Mouse (Mus musculus) heart, embryonic 15.5 days (tissue): ENCODE measurements around the gene Unc93a2. TPM values are rescaled to one million over a fixed set of nuclear protein-coding genes. Genes with fewer than 3 reads are reported as not detected.
"Not testable (repeated sequence)": the region's sequence is repeated elsewhere in the genome, so short reads cannot be mapped to it uniquely, and the experiment has no call there.

ENCODE experiments used
- ATAC-seq: fragments of 200-750 bp; cut with Nextera tagmentation; replicated peaks from 2 replicates; pipeline ENCODE4 v1.8.0; 2017; ENCODE audit warnings: low read depth, moderate TSS enrichment; ENCODE audit not compliant: insufficient number of reproducible peaks, insufficient read depth, low FRiP score
- H3K27ac ChIP-seq: fragments of 300-500 bp; sonication (generic); 2 replicates; pipeline ENCODE4 v1.5.1; 2015; ENCODE audit warnings: mild to moderate bottlenecking, inconsistent platforms
- H3K27me3 ChIP-seq: fragments of 300-500 bp; sonication (generic); 2 replicates; pipeline ENCODE4 v1.6.1; 2015; ENCODE audit warnings: inconsistent platforms
- H3K36me3 ChIP-seq: fragments of 300-500 bp; sonication (generic); 2 replicates; pipeline ENCODE4 v1.6.1; 2015; ENCODE audit warnings: mild to moderate bottlenecking, inconsistent platforms
- H3K4me1 ChIP-seq: fragments of 300-500 bp; sonication (generic); replicated peaks from 2 replicates; pipeline ENCODE4 v1.6.1; 2015; ENCODE audit warnings: inconsistent platforms
- H3K4me2 ChIP-seq: fragments of 300-500 bp; sonication (generic); 2 replicates; pipeline ENCODE4 v1.6.1; 2015; ENCODE audit warnings: inconsistent platforms, mild to moderate bottlenecking, moderate library complexity
- H3K4me3 ChIP-seq: fragments of 300-500 bp; sonication (generic); 2 replicates; pipeline ENCODE4 v1.5.1; 2015; ENCODE audit warnings: mild to moderate bottlenecking, inconsistent platforms
- H3K9ac ChIP-seq: fragments of 300-500 bp; sonication (generic); 2 replicates; pipeline ENCODE4 v1.6.1; 2015; ENCODE audit warnings: mild to moderate bottlenecking, inconsistent platforms
- H3K9me3 ChIP-seq: fragments of 300-500 bp; sonication (generic); replicated peaks from 2 replicates; pipeline ENCODE4 v1.6.1; 2016; ENCODE audit warnings: inconsistent platforms
- WGBS: fragments of 180-500 bp; shearing (Covaris S2); methylation state at CpG from one replicate; pipeline ENCODE4 v1.1.7; 2015; ENCODE audit warnings: mixed read lengths; 5-methylcytosine and 5-hydroxymethylcytosine counted together
- polyA plus RNA-seq: library from polyadenylated mRNA; unstranded; fragments of >200 nt; fragmentation: Nextera tagmentation; extraction: Ambion mirVana; gene quantifications from 2 replicates; pipeline ENCODE4 v1.2.1, GENCODE M21; 2015

Unc93a2 gene
- 0.06 TPM in 1 of 2 replicates, not detected in the other for polyA plus RNA-seq

DNA sequence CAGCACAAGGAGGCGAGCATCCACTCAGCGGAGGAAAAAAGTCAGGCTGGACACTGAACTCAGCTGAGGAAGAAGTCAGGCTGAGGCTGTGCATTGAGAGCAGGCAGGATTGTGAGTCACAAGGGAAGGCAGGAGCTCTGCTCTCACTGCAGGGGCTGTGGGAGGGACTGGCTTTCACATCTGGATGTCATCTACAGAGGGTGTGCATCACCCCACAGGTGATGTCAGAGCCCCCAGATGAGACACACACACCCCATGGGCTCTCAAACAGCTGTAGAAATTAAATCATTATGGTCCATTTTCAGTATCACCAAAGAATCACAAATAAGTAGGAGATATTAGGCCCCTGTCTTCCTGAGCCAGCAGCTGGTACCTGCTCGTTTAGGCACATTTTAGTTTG lies at the start of gene Unc93a2:
TSS of gene Unc93a2 (minus strand) at position 101 of the 400 bp plus-strand sequence.
- not testable (repeated sequence) for H3K36me3 ChIP-seq, H3K4me3 ChIP-seq, H3K9me3 ChIP-seq, H3K27me3 ChIP-seq, H3K27ac ChIP-seq, ATAC-seq, H3K4me1 ChIP-seq, H3K4me2 ChIP-seq, H3K9ac ChIP-seq
- WGBS, result 83% methylated on average over 3 of the region's 3 CpGs

DNA sequence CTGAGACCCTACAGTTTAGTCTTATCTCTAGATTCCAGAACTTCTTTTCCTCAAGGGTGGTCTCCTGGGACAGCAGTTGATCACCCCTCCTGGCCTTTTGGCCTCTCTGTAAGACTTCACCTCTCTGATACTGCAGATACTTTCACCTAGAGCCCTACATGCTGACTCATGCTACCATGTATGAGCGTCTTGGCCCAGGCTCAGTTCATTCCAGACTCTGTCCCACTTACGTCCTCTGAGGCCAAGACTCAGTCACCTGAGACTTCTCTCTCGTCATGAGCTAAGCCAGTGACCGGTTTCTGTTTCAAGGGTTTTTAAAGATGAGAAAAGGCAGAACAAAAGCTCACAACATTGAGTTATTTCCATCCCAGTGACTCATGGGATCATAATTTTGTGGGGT lies 48.9 kb upstream of the Unc93a2 start:
- H3K4me3 ChIP-seq, H3K27ac ChIP-seq, H3K9ac ChIP-seq, H3K4me1 ChIP-seq, ATAC-seq, H3K4me2 ChIP-seq, H3K36me3 ChIP-seq, H3K27me3 ChIP-seq, H3K9me3 ChIP-seq: not testable (repeated sequence)
- 55% methylated on average over 4 of the region's 4 CpGs for WGBS

DNA sequence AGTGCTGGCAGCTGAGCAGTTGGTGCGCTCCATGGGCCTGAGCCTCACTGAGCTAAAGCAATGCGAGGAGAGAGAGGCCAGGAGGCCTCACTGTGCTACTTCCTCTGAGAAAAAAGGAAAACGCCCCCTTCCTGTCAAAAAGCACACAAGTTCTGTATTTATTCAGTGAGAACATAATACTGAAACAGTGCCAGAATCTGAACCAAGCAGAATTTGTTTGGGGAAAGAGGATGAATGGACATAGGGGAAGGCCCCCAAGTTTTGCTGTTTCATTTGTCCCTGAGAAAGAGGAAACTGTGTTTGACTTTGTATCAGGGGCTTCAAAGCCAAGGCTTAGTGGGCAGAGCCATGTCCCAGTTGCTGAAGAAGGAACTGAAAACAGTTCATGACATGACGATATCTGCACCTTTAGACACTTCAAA lies 45.0 kb upstream of the Unc93a2 start:
- H3K27ac ChIP-seq, H3K27me3 ChIP-seq, H3K4me1 ChIP-seq, H3K4me2 ChIP-seq, H3K9me3 ChIP-seq, H3K9ac ChIP-seq, ATAC-seq, H3K36me3 ChIP-seq, H3K4me3 ChIP-seq: not testable (repeated sequence)
- 55% methylated on average over 4 of the region's 4 CpGs for WGBS

DNA sequence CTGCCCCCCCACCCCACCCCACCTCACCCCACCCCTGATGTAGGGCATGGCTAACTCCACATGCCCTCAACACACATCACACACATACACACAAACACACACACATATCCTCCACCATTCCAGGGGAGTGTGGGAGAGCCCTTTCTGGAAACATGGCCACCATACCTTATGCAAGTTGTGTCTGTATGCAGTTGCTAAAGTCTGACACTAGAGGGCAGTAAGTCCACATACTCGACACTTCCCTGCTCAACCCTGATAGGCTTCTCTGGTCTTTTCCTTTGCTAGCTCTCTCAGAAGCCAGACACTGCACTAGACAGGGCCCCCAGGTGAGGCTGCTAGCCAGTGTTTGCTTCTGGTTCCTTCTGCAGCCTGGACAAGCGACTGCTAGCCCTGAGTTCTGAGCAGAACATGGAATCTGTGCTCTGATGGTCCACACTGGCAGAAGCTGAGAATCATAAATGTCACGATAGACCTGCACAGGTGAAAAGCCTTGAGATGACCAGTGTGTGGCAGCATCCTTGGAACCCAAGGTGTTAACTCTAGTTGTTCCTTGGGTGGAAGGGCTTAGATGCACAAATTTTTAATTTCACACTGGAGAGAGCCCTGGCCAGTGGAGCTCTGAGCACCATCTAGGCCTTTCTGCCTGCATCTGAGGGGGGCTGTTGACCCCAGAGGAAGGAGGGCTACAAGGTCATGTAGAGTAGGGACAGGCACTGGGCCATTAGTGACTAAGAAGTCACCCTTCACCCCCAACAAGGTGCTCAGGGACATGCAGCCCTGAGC lies 35.1 kb upstream of the Unc93a2 start:
- H3K27ac ChIP-seq, H3K4me2 ChIP-seq, H3K9ac ChIP-seq, H3K9me3 ChIP-seq, H3K36me3 ChIP-seq, H3K4me3 ChIP-seq, H3K27me3 ChIP-seq, H3K4me1 ChIP-seq: not testable (repeated sequence)
- WGBS, result 14% methylated on average over 2 of the region's 3 CpGs
- 0 out of 2 replicates have a peak, but pooled peaks have one; percentile 20 for ATAC-seq

DNA sequence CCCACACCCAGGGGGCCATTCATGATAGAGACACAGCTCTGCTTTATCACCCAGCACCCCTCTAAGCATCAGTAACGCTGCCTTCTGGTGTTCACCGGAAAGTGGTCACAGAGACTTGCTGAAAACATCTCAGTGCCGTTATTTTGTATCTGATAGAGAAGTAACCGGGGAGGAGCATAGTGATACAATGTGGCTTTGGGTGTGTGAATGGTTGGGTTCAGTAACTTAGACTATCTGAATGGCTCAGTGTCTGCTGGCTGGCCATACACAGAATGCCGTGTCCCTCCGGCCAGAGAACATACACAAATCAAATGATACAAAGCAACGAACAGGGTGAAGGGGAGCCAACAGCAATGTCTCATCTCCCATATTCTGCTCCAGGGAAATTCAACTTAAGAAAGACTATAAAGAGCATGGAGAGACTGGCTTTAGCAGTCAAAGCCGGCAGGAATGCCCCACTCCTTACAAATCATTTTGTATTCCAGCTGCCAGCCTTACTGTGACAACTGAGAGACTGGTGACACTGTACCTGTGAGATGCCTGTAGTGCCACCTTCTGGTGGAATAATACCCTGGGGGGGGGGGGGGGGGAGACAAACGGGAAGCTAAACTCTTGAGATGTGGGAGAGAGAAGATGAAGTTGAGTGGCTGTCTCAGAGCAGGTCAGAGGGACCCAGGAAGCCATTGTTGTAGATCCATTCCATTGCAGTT lies 29.5 kb upstream of the Unc93a2 start:
- not testable (repeated sequence) for H3K27ac ChIP-seq, H3K4me3 ChIP-seq, H3K4me1 ChIP-seq, H3K27me3 ChIP-seq, H3K4me2 ChIP-seq, H3K9ac ChIP-seq, H3K9me3 ChIP-seq, ATAC-seq, H3K36me3 ChIP-seq
- WGBS, result 89% methylated on average over 7 of the region's 9 CpGs

DNA sequence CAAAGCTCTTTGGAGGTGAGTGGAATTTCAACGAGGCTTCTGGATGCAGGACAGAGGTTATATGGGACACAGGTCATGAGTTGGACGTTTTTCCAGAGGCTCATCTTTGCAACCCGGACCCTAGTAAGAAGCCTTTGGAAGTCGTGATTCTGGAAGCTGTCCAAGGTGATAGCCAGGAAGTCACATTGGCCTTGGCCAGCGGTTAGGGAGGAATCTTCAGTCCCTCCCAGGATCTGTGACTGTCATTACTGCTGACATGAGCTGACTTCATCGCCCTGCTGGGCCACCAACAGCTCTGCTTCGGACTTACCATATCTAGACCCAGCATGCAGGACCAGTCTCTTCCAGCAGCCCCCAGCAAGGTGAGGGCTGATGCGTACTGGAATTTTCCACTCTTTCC lies 28.1 kb upstream of the Unc93a2 start:
- H3K27ac ChIP-seq, H3K4me1 ChIP-seq, ATAC-seq, H3K27me3 ChIP-seq, H3K9ac ChIP-seq, H3K4me2 ChIP-seq, H3K9me3 ChIP-seq, H3K4me3 ChIP-seq, H3K36me3 ChIP-seq: not testable (repeated sequence)
- WGBS, result 52% methylated on average over 8 of the region's 8 CpGs

DNA sequence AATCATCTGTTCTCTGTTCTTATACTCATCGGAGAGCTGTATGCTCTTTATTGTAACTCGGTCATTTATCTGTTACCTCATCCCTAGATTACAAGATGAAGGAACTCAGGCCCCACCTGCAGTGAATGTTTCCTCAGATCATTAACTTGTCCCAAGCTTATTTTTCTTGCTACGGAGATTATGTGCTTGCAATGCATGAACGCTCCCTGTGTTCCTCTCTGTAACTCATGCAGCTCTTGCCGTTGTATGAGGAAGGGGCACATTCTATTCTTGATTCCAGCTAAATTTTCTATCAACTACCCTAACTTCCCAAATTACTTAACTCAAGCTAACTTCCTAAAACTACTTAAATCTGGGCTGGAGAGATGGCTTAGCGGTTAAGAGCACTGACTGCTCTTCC lies 14.5 kb upstream of the Unc93a2 start:
- H3K9me3 ChIP-seq, H3K36me3 ChIP-seq, H3K4me1 ChIP-seq, ATAC-seq, H3K27ac ChIP-seq, H3K9ac ChIP-seq, H3K4me3 ChIP-seq, H3K27me3 ChIP-seq, H3K4me2 ChIP-seq: not testable (repeated sequence)
- WGBS, result 75% methylated on average over 6 of the region's 6 CpGs

DNA sequence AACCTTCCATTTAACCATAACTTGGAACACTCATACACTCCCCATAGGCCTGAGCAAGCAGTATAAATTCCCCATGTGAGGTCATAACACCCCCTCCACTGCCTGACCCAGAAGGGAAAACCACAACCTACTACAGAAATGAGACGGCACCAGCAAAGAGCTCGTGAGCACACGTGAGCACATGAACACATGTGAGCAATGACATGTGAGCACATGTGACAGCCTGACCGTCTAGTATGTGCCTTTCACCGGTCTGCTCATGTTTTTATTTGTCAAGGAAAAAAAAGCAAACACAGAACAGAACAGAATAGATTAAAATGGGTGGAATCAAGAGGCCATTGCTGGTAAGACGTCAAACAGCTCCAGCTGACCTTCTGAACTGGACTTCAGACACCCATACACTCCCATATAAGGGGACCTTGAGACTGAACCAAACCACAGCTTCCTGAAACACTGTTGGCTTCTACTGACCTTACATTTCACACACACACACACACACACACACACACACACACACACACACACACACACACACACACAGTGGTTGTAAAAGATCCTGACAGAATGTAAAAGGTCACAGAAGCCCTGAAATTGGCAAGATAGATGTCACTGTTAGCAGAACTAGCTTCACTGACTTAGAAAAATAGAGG lies 13.1 kb upstream of the Unc93a2 start:
- H3K9me3 ChIP-seq, H3K27ac ChIP-seq, H3K9ac ChIP-seq, H3K4me2 ChIP-seq, H3K27me3 ChIP-seq, ATAC-seq, H3K4me1 ChIP-seq, H3K36me3 ChIP-seq, H3K4me3 ChIP-seq: not testable (repeated sequence)
- WGBS, result 77% methylated on average over 6 of the region's 6 CpGs

DNA sequence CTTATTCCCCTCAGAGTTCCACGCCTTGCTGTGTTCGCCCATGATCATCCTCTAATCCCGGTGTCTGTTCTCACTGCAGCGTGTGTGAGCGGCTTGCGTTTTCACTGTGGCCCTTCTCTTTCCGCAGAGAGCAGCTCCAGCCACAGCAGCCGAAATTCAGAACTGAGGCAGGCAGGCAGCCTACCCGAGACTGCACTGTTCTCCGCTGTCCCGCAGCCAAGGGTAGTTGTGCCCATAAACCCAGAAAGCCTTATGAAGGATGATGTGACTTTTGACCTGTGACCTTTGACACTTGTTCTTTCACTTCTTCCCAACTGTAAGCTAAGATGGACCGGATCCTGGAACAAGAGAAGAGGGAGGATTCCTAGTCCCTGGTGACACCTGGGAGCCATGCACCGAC lies 11.8 kb upstream of the Unc93a2 start:
- H3K4me1 ChIP-seq, H3K27me3 ChIP-seq, H3K9me3 ChIP-seq, H3K9ac ChIP-seq, H3K4me2 ChIP-seq, H3K36me3 ChIP-seq, H3K27ac ChIP-seq, H3K4me3 ChIP-seq, ATAC-seq: not testable (repeated sequence)
- WGBS, result 84% methylated on average over 13 of the region's 13 CpGs

DNA sequence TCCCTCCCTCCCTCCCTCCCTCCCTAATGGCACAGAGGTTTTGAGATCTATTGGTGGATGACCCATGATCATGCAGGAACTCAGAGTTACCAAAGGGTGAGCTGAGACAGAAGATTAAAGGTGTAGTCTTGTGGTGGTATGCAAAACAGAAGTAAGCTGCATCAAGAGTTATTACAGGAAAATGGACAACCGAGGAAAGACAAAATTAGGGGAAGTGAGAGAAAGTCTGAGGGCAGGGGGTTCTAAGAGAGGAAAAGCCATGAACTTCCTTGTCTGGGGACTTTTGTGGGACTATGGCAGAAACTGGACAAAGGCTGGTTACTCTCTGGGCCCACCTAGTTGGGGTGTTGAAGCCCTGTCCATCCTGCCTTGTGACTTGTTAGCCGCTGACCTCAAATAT lies 11.0 kb upstream of the Unc93a2 start:
- not testable (repeated sequence) for H3K9me3 ChIP-seq, H3K9ac ChIP-seq, H3K4me2 ChIP-seq, H3K27ac ChIP-seq, H3K4me1 ChIP-seq, H3K4me3 ChIP-seq, H3K36me3 ChIP-seq, H3K27me3 ChIP-seq, ATAC-seq
- no CpG with 5 or more reads among the region's 2 CpGs for WGBS

DNA sequence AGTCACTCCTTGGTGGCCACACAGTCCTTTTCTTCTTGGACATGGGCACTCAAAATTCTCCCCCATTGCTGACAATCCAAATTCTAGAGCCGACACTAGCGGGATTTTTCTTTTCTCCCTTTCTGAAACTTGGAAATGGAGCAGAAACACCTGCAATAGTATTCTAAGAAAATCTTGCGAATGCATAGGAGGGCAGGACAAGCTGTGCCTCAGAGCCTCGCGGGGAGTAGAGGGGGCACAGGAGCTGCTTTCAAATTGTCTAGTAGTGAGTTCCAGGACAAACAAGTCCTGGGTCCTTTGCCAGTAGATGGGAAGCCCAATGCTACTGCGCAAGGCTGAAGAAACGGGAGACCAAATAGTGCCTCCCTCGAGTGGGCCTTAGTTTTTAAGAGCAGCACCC lies 10.4 kb upstream of the Unc93a2 start:
- H3K4me2 ChIP-seq, ATAC-seq, H3K9ac ChIP-seq, H3K4me1 ChIP-seq, H3K9me3 ChIP-seq, H3K27ac ChIP-seq, H3K4me3 ChIP-seq, H3K27me3 ChIP-seq, H3K36me3 ChIP-seq: not testable (repeated sequence)
- WGBS, result 92% methylated on average over 8 of the region's 8 CpGs
